Mouse (Mus musculus): Measurements from ENCODE around the gene Tgfb3. TPM values are rescaled to one million over a fixed set of nuclear protein-coding genes. Genes with fewer than 3 reads are reported as not detected.

The Tgfb3 gene
- polyA plus RNA-seq, 1 experiment = 264 TPM

DNA sequence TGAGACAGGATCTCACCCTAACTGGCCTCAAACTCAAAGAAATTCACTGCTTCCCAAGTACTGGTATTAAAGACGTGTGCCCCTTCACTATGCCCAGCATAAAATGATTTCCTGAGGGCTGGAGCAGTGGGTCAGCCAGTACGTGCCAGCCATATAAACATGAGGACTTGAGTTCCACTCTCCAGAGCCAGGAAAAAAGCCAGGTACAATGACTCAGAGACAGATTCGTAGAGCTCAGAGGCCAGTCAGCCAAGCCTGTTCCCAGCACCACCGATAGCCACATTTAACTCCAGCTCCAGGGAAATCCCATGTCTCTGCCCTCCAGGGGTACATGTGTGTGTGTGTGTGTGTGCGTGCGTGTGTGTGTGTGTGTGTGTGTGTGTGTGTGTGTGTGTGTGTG lies 39.1 kb downstream of the Tgfb3 start:
- peaks cover 7% of the 10 kb centered on the region; the same call in 1 of the 2 replicates for H3K4me1 ChIP-seq (ENCODE audit: control insufficient read depth, insufficient read depth, low read length)

DNA sequence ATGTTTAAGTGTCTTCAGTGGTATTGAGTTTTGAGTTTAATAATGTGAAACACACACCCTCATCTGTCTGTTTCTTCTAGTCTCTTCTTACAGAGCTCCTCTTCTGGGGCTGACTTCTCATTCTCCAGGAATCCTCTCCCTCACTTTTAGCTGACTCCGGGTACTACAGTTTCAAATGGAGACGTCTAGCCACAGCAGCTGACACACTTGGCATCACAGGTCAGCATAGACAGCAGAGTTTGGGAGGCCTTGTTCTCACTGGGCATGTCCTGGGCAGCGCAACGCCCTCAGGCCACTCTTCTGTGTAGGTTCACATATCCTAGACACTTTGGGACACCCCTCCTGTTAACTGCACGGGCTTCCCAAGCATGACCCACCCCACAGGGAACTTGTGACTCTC lies 39.8 kb downstream of the Tgfb3 start:
- Histone ChIP-seq H3K27ac (ENCODE audit: insufficient read depth, low read length) (peak overlapping the region; percentile 48), H3K4me1 (ENCODE audit: control insufficient read depth, insufficient read depth, low read length) (peaks cover 7% of the 10 kb centered on the region; the same call in 1 of the 2 replicates), H3K4me3 (ENCODE audit: insufficient read depth, low read length) (no peak overlapping the region)
- TF ChIP-seq CTCF (IDR thresholded peaks at IDR 0.05; ENCODE audit: borderline replicate concordance, insufficient read depth, low read length) = no peak
- TF ChIP-seq POLR2A (IDR thresholded peaks at IDR 0.05; ENCODE audit: low read depth, low read length) = no peak

More for the DNA sequence above, 39.1 kb downstream of the Tgfb3 start:
- TF ChIP-seq CTCF (IDR thresholded peaks at IDR 0.05; ENCODE audit: borderline replicate concordance, insufficient read depth, low read length) = no peak
- TF ChIP-seq POLR2A (IDR thresholded peaks at IDR 0.05; ENCODE audit: low read depth, low read length) = no peak
- no peak overlapping the region for H3K27ac ChIP-seq (ENCODE audit: insufficient read depth, low read length)
- no peak overlapping the region for H3K4me3 ChIP-seq (ENCODE audit: insufficient read depth, low read length)

DNA sequence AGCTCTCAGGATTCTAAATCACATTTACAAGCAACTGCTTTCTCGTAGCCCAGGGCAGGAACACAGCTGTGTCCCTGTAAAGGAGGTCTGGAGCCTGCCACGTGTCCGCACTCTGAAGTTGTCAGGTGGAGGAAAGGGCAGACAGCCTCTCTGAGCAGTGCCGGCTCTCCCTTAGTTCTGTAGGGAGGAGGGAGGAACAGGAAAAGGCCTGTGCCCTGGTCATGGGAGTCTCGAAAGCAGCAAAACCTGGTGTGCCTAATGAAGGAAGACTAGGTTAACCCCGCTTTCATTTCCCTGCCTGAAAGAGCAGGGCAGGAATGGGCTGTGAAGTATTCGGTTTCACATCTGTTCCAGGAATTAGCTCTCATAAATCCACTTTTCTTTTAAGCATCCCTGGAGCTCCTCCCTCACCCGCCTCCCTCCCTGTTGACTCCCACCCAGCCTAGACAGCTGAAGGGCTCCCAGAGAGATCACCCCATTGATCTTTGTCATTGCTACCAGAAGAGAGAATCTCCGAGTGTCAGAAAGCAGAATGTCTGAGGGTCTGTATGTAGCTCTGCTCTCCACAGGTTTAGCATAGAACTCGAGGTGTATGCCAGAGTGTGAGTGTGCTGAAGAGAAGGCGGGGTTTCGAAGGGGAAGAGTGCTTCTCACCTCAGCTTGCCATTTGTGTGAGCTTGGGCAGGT lies 41.5 kb downstream of the Tgfb3 start:
- H3K27ac ChIP-seq (ENCODE audit: insufficient read depth, low read length) = peak overlapping the region; percentile 22; the same call in 1 of the 2 replicates
- H3K4me1 ChIP-seq (ENCODE audit: control insufficient read depth, insufficient read depth, low read length) = peaks cover 7% of the 10 kb centered on the region; the same call in 1 of the 2 replicates

DNA sequence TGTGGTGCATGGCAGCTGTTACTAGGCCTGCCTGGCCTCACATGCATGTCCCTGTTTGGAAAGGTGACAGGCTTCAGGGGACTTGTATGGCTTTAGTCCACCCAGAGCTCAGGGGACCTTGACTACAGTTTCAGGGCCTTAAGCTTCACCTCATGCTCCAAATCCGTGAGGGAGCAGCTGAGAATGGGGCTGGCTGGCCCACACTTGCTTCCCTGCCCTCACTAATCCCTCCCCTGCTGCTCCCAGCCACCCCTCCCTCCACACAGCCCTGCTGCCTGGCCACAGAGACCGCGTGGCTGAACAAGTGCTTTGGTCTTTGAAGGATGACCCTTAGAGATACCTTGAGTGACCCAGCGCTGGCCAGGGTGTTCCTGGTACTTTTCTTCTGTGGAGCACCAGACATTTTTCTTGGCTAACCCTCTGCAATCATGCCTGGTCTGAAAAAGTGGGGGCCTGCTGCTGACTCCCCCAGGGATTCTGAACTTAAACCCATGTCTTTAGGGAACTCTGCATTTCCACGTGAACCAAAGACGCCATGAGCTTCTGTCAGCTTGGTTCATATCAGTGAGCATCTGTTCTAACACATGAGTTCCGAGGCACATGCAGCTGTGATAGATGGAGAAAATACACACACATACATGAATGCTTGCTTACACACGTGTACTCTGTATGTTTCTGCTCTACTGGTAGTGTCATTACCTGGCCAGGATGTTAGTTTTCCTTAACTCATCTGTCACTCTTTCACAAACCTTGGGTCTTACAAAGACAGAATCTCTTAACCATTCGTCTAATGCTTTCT lies 42.3 kb downstream of the Tgfb3 start:
- no peak for TF ChIP-seq POLR2A (IDR thresholded peaks at IDR 0.05; ENCODE audit: low read depth, low read length)
- TF ChIP-seq CTCF (IDR thresholded peaks at IDR 0.05; ENCODE audit: borderline replicate concordance, insufficient read depth, low read length) = no peak
- peaks cover 7% of the 10 kb centered on the region; the same call in 1 of the 2 replicates for H3K4me1 ChIP-seq (ENCODE audit: control insufficient read depth, insufficient read depth, low read length)
- H3K27ac ChIP-seq (ENCODE audit: insufficient read depth, low read length) = peak overlapping the region; percentile 22; the same call in 1 of the 2 replicates
- no peak overlapping the region for H3K4me3 ChIP-seq (ENCODE audit: insufficient read depth, low read length)

More for the DNA sequence above, 41.5 kb downstream of the Tgfb3 start:
- TF ChIP-seq CTCF (IDR thresholded peaks at IDR 0.05; ENCODE audit: borderline replicate concordance, insufficient read depth, low read length) = no peak
- H3K4me3 ChIP-seq (ENCODE audit: insufficient read depth, low read length) = no peak overlapping the region

DNA sequence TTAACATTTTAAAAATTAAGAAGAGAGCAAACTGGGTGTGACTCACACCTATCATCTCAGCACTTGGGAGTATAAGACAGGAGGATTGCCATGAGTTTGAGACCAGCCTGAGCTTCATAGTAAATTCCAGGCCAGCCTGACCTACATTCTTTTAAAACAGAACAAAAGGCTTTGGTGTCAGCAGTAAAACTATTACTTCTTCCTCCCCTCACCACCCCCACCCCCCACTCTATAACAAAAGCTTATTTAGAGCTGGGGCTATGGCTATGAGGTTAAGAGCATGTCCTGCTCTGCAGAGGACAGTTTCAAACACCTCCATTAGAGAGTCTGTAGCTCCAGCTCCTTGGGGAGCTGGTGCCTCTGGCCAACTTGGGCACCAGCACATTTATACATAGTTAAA lies 43.3 kb downstream of the Tgfb3 start:
- peaks cover 7% of the 10 kb centered on the region; the same call in 1 of the 2 replicates for H3K4me1 ChIP-seq (ENCODE audit: control insufficient read depth, insufficient read depth, low read length)
- no peak overlapping the region for H3K27ac ChIP-seq (ENCODE audit: insufficient read depth, low read length)
- H3K4me3 ChIP-seq (ENCODE audit: insufficient read depth, low read length) = no peak overlapping the region
- TF ChIP-seq CTCF (IDR thresholded peaks at IDR 0.05; ENCODE audit: borderline replicate concordance, insufficient read depth, low read length) = no peak
- TF ChIP-seq POLR2A (IDR thresholded peaks at IDR 0.05; ENCODE audit: low read depth, low read length) = no peak

DNA sequence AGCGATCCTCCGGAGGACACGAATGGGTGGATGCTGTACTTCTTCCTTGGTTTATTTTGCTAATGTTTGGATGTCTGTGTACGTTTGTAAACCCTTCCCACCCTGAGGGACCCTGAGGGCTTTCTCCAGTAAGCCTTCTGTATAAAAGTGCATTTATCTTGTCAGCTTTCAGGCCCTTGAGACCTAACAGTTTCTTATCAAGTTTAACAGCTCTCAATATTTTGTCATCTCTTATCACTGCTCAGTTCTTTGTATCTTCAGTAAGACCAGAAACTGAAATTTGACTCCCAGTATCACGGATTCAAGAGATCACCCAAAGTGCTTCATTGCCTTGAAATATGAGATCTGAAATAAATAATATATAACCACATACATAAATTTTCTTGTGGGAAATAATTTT lies 47.9 kb downstream of the Tgfb3 start:
- Histone ChIP-seq H3K4me3 (ENCODE audit: insufficient read depth, low read length) (no peak overlapping the region), H3K4me1 (ENCODE audit: control insufficient read depth, insufficient read depth, low read length) (no peaks in the 10 kb centered on the region; the same call in 1 of the 2 replicates)
- no peak for TF ChIP-seq CTCF (IDR thresholded peaks at IDR 0.05; ENCODE audit: borderline replicate concordance, insufficient read depth, low read length)
- TF ChIP-seq POLR2A (IDR thresholded peaks at IDR 0.05; ENCODE audit: low read depth, low read length) = no peak

DNA sequence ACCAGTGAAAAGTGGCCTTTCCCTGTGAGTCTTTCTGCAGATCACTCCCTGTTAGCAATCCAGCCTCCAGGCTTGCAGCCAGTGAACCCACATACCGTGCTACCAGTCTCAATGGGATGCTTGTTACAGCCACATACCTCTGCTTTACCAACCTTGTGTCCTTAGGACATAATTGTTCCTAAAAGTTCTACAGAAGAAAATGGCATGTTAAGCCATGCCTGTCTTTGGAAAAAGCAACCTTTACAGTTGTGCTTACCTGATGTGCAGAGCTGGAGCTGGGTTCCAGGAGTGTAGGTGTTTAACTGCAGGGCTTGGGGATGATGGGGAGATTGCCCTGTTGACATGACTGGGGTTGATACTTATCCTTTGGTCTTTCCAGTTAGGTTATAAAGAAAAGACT lies 51.1 kb downstream of the Tgfb3 start:
- H3K27ac ChIP-seq (ENCODE audit: insufficient read depth, low read length) = no peak overlapping the region
- no peak overlapping the region for H3K4me3 ChIP-seq (ENCODE audit: insufficient read depth, low read length)
- no peak for TF ChIP-seq POLR2A (IDR thresholded peaks at IDR 0.05; ENCODE audit: low read depth, low read length)
- TF ChIP-seq CTCF (IDR thresholded peaks at IDR 0.05; ENCODE audit: borderline replicate concordance, insufficient read depth, low read length) = no peak
- peaks cover 9% of the 10 kb centered on the region for H3K4me1 ChIP-seq (ENCODE audit: control insufficient read depth, insufficient read depth, low read length)

More for the DNA sequence above, 47.9 kb downstream of the Tgfb3 start:
- H3K27ac ChIP-seq (ENCODE audit: insufficient read depth, low read length) = no peak overlapping the region

DNA sequence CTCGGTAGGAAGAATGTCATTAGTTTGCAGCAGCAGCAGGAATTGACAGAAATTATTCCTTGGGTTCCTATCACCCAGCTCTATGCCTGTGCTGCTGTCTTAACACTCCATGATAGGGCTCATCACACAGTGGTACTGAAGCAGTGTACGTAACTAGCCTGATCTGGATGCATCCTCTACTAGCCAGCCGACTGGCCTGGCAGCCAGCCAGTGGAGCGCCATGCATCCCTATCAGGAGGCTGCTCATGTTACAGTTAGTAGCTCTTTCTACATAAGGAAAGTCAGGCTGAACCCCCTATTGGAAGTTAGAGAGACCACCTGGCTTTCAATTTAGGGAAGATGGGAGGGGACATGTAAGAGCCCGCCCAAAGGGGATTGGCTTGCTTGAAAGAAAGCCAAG lies 51.8 kb downstream of the Tgfb3 start:
- Histone ChIP-seq H3K4me1 (ENCODE audit: control insufficient read depth, insufficient read depth, low read length) (peaks cover 15% of the 10 kb centered on the region), H3K4me3 (ENCODE audit: insufficient read depth, low read length) (no peak overlapping the region), H3K27ac (ENCODE audit: insufficient read depth, low read length) (no peak overlapping the region)
- TF ChIP-seq CTCF (IDR thresholded peaks at IDR 0.05; ENCODE audit: borderline replicate concordance, insufficient read depth, low read length) (no peak), POLR2A (IDR thresholded peaks at IDR 0.05; ENCODE audit: low read depth, low read length) (no peak)

DNA sequence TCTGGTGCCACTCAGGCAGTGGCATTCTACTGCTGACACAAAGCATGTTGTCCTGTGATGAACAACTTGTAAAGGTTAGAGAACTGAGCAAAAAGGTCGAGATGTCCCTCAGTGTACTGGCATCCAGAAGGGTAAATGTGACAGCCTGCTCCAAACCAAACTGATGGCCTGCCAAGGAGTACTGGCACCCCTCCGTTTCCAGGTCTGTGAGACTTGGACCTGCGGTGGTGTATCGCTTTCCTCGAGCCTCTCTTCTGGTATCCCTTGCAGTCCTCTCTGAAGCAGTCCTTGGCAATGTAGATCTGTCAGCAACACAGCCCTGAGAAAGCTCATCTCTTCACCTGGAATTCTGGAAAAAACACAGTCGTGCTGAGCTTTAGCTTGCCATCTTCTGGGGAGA lies 53.4 kb downstream of the Tgfb3 start:
- peaks cover 24% of the 10 kb centered on the region for H3K4me1 ChIP-seq (ENCODE audit: control insufficient read depth, insufficient read depth, low read length)
- TF ChIP-seq CTCF (IDR thresholded peaks at IDR 0.05; ENCODE audit: borderline replicate concordance, insufficient read depth, low read length) (no peak), POLR2A (IDR thresholded peaks at IDR 0.05; ENCODE audit: low read depth, low read length) (no peak)
- H3K27ac ChIP-seq (ENCODE audit: insufficient read depth, low read length) = no peak overlapping the region
- H3K4me3 ChIP-seq (ENCODE audit: insufficient read depth, low read length) = no peak overlapping the region

DNA sequence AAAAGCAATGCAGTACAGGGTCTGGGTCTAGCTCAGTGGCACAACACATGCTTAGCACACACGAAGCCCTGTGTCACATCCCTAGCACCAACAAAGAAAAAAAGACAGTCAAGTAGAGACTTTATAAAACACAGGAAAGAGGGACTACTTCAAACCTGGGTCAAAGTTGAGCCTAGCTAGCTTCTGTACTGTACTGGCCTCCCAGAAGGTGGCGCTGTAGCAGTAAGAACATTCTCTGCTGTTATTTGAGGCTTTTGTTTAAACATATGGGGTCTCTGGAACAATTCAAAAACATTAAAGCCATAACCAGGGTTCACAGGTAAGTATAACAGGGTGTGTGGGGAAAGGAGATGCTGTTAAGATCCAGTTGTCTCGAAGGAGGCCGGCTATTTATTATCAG lies 54.4 kb downstream of the Tgfb3 start:
- TF ChIP-seq CTCF (IDR thresholded peaks at IDR 0.05; ENCODE audit: borderline replicate concordance, insufficient read depth, low read length) = no peak
- TF ChIP-seq POLR2A (IDR thresholded peaks at IDR 0.05; ENCODE audit: low read depth, low read length) = no peak
- H3K4me3 ChIP-seq (ENCODE audit: insufficient read depth, low read length) = no peak overlapping the region
- H3K27ac ChIP-seq (ENCODE audit: insufficient read depth, low read length) = peak overlapping the region; percentile 75
- peaks cover 24% of the 10 kb centered on the region for H3K4me1 ChIP-seq (ENCODE audit: control insufficient read depth, insufficient read depth, low read length)
